Mouse (Mus musculus) brain, embryonic 18.5 days (tissue): Measurements from ENCODE around the gene Ccdc121.

Source experiments
- DNase-seq: peaks from one replicate; pipeline ENCODE4 v3.0.0-alpha.2; 2012; ENCODE audit warnings: low read depth, low spot score

Ccdc121 gene

DNA sequence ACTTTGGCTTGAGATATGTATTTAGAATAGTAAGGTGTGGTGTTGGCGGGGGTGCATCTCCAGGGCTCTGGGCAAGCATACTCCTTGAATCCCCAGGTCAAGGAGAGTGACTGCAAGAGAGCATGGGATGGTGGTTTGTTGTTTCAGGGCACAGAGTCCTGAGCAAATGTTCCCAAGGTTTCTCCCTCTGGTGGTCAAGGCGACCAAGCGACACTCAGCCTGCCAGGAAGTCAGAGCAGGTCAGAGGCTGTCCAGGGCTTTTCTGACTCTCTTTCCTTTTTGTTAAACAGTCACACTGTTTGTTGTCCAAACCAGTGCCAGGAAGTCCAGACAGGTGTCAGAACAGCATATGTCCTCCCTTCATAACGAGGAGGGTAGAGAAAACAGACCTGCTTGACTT is at the start of gene Ccdc121:
Gene Ccdc121 (minus strand): TSS at position 145 of the 400 bp plus-strand sequence.
- DNase-seq, result no peak

- no peak for DNase-seq
Observed at GRCm38 (mm10) chr1:181560325-181560724, 49.1 kb upstream of the Ccdc121 start.

DNA sequence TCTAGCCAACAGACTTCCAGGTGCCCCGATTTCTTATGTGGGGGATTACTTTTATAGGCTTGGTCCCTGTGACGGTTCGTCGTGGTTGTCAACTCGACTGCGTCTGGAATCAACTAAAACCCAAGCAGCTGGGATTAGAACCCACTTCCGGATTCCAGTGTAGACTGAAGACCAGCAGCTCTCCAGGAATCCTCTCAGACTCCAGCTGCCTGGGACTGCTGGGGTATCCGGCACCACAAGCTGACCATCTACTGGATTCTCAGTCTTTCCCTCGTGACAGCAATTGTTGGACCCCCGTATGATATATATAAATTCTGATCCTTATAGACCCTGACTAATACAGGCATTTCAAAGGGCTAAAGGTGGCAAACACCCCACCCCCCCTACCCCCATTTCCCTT is 48.4 kb upstream of the Ccdc121 start:
- no peak for DNase-seq

DNA sequence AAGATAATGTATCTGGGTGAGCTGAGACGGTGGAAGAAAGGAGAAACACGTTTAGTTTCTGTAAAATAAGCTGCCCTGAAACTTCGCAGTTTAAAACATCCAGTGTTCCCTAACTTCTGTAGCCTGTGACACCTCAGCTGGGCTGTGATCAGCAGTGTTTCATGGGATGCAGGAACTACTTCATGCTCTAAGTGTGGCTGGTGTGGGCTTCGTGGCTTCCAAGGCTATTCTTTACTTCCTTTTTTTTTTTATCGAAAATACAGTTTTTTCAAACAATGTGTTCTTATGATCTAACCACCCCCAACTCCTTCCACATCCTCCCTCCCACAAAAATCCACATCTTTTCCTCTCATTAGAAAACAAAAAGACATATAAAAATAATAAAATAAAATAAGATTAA is 44.2 kb upstream of the Ccdc121 start:
- DNase-seq, result no peak

GRCm38 (mm10) chr1:181552533-181553410 is 41.5 kb upstream of the Ccdc121 start:
- DNase-seq, result peak; percentile 28

GRCm38 (mm10) chr1:181550826-181551225 is 39.6 kb upstream of the Ccdc121 start:
- no peak for DNase-seq

DNA sequence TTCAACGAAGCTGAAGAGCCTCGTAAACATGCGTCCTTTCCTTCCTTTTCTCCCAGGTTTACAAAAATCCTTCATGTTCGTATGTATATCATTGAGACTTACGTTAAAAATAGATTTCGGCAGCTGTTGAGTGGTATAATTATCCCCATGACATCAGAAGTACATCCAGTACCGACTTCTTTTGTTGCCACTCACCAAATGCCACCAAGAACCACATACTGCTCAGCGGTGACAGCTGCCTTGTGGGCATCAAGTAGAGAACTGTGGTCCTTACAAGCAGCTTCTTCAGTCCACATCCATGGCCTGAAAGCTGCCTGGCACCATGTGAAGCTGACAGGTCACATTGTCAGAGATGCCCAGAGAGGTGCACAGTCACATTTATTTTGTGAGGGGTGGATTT is 38.7 kb upstream of the Ccdc121 start:
- no peak for DNase-seq

GRCm38 (mm10) chr1:181545044-181545772 is 34.0 kb upstream of the Ccdc121 start:
- DNase-seq, result peak; percentile 66

- DNase-seq, result no peak
Observed at GRCm38 (mm10) chr1:181543711-181544383, 32.6 kb upstream of the Ccdc121 start.

GRCm38 (mm10) chr1:181539846-181540769 is 28.9 kb upstream of the Ccdc121 start:
- DNase-seq, result no peak

- no peak for DNase-seq
Observed at GRCm38 (mm10) chr1:181537627-181538525, 26.6 kb upstream of the Ccdc121 start.

DNA sequence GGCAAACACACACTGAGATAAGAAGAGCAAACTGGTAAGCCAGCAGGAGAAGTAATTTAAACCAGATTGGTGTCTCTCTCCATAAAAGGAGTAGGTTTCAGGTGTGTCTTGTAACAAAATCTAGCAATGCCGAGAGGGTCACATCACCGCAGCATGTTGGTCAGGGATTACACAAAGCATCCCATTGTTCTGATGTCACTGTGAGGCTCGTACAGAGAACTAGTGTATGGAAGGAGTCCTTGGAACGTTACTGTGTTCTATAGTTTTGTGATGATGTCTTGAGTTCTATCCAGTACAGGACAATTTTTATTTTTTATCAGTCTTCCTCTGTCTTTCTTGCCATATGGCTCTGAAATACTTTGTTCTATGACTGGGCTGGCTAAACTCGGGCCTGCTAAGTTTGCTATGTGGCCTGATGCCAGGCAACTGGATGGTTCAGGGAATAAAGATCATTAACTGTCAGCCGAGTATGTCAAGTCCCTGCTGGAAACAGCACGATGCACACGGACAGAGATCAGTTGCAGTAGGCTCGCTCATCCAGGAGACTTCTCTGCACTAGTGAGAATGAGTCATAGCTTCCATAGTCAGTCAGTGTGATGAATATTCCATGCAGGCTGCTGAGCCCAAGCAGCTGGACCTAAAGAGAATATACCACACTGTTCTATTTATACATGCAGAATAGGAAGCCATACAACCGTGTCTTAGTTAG is 24.1 kb upstream of the Ccdc121 start:
- DNase-seq, result no peak

DNA sequence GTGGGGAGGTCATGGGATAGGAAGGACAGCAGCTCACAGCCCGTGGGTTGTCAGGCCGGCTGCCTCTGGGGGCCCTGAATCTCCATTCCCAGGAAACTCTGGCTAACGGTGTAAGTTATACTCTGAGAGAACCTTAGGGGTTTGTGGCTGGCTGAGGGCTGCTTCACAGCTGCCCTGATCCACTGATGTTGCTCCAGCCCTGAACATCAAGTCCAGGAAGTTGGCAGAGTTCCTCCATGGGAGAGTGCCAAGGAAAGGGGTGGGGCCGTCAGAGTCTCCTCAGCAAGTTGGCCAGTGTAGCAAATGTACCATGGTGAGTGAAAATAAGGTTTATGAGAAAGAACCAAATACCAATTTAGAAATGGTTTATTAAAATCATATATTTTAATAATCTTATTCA is 18.1 kb upstream of the Ccdc121 start:
- no peak for DNase-seq

GRCm38 (mm10) chr1:181525996-181526395 is 14.7 kb upstream of the Ccdc121 start:
- DNase-seq, result no peak

DNA sequence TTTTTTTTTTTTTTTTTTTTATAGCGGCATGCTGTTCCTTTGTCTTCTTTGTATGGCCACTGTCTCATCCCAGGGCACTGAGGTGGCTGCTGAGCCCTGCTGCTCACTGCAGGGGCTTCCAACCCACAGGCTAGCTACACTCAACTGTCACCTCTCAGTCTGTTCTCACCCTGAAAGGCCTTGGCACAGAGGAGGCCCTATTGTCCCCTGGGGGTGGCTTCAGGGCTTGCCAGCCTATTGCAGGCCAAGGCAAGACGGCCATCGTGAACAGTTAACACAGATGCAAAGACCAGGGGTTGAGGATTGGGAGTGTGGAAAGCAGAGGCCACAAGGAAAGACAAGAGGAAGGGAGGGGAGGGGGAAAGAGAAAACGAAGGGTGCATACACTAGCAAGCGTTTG is 12.6 kb upstream of the Ccdc121 start:
- DNase-seq, result no peak

DNA sequence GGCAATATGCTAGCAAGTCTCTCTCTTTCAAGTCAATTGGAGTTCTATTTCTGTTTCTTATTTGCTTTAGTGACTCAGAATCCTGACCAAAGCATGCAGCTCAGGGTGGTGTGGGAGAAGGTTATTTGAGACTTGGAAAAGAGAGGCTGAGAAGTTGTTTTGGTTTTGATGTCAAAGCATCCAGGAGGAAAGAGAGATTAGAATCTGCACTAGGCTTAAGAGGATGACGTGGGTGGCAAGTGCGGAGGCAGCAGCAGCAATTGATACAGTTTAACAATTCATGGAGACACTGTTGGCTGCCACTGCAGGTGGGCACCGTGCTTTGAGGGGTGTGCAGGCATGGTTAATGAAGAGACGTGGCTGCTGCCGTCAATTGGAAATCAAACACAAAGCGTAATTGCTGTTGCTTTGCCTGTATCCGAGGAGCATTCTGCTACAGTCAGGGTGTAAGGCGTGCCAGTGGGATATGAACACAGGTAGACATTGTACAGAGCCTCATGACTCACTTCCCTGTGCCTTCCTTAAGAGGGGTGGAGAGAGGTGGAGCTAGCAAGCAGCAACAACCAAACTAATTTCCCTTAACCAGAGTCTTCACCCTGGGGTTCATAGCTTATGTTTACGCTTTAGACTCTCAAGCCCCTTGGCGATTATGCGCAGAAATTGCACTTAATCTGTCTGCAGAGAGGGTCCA is 10.3 kb upstream of the Ccdc121 start:
- DNase-seq, result no peak

GRCm38 (mm10) chr1:181519137-181519536 is 7.9 kb upstream of the Ccdc121 start:
- DNase-seq, result no peak

DNA sequence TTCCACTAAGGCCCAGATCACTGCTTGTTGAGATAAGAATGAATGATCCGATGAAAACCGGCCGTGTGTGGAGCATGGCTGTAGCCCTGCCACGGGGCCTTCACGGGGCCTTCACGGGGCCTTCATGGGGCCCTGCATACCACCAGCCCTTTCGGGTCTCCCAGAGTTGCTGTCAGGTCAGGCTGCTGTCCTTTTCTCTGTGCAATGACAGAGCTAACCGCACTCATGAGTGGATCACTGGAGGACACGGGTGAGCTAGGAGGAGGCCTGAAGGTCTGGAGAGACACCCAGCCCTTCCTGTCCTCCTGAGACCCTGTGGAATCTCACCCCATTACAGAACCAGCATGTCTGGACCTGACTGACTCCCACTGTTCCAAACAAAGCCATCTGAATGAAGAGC is 6.8 kb upstream of the Ccdc121 start:
- no peak for DNase-seq
